Mouse (Mus musculus) embryonic facial prominence, embryonic 14.5 days (tissue): ENCODE results near the gene Inpp4a. TPM values are rescaled to one million over a fixed set of nuclear protein-coding genes. Genes with fewer than 3 reads are reported as not detected.

Experiments used
- ATAC-seq: fragments of 200-750 bp; cut with Nextera tagmentation; 2 replicates; pipeline ENCODE4 v1.8.0; 2017; ENCODE audit warnings: low read depth, moderate number of reproducible peaks, moderate TSS enrichment
- DNase-seq: peaks from one replicate; pipeline ENCODE4 v3.0.0-alpha.2; 2015; ENCODE audit warnings: low spot score
- H3K27ac ChIP-seq: fragments of 300-500 bp; sonication (generic); replicated peaks from 2 replicates; pipeline ENCODE4 v1.5.1; 2014; ENCODE audit warnings: low read depth, mild to moderate bottlenecking, low read length, moderate library complexity
- H3K27me3 ChIP-seq: fragments of 300-500 bp; sonication (generic); replicated peaks from 2 replicates; pipeline ENCODE4 v1.6.1; 2014; ENCODE audit warnings: low read length; ENCODE audit not compliant: control insufficient read depth, insufficient read depth
- H3K36me3 ChIP-seq: fragments of 300-500 bp; sonication (generic); 2 replicates; pipeline ENCODE4 v1.6.1; 2014; ENCODE audit warnings: low read length, mixed read lengths; ENCODE audit not compliant: control insufficient read depth, insufficient read depth
- H3K4me1 ChIP-seq: fragments of 300-500 bp; sonication (generic); 2 replicates; pipeline ENCODE4 v1.6.1; 2014; ENCODE audit warnings: antibody characterized with exemption, low read length; ENCODE audit not compliant: control insufficient read depth, insufficient read depth
- H3K4me2 ChIP-seq: fragments of 300-500 bp; sonication (generic); 2 replicates; pipeline ENCODE4 v1.6.1; 2014; ENCODE audit warnings: low read depth, mild to moderate bottlenecking, low read length, moderate library complexity, mixed read lengths
- H3K4me3 ChIP-seq: fragments of 300-500 bp; sonication (generic); 2 replicates; pipeline ENCODE4 v1.5.1; 2014; ENCODE audit warnings: low read depth, mild to moderate bottlenecking, low read length
- H3K9ac ChIP-seq: fragments of 300-500 bp; sonication (generic); 2 replicates; pipeline ENCODE4 v1.6.1; 2014; ENCODE audit warnings: low read depth, mild to moderate bottlenecking, low read length, moderate library complexity, mixed read lengths
- H3K9me3 ChIP-seq: fragments of 300-500 bp; sonication (generic); 2 replicates; pipeline ENCODE4 v1.6.1; 2016; ENCODE audit warnings: low read length; ENCODE audit not compliant: control insufficient read depth
- whole genome bisulfite sequencing: fragments of 180-500 bp; shearing (Covaris S2); extraction: QIAGEN DNeasy Blood & Tissue Kit; methylation state at CpG from one replicate; pipeline ENCODE4 v1.1.7; 2014; 5-methylcytosine and 5-hydroxymethylcytosine counted together
- polyA plus RNA-seq: library from polyadenylated mRNA; unstranded; fragments of >200 nt; fragmentation: Nextera tagmentation; extraction: Ambion mirVana; gene quantifications from 2 replicates; pipeline ENCODE4 v1.2.1, GENCODE M21; 2014

The Inpp4a gene
- polyA plus RNA-seq, 1 experiment from 2014 or later: 17.7 TPM

DNA sequence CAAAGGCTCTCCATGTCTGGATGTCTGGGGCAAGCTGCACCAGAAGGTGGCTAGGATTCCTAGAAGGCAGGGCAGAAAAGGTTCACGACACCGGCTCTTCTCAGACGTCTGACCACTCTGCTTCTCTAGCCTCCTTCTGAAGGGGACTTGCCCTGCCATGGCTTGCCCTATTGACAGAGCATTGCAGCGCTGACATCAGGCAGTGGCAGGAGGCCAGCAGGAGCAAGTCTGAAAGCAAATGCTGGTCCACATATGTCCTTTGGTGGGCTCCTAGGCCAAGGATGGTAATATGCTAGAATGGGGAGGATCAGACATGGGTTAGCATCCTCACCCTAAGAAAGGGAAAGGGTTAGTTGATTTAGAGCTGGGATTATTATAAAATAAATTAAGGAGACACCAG lies 30.2 kb downstream of the Inpp4a start:
- Histone ChIP-seq H3K4me3 (no peak overlapping the region), H3K9me3 (0 out of 2 replicates have a peak, but pooled peaks cover 4% of the 10 kb centered on the region), H3K4me1 (0 out of 2 replicates have a peak, but pooled peaks cover 3% of the 10 kb centered on the region), H3K27me3 (no peaks in the 10 kb centered on the region), H3K9ac (no peak overlapping the region), H3K36me3 (no peaks in the 10 kb centered on the region), H3K27ac (no peak overlapping the region), H3K4me2 (no peak overlapping the region)
- DNase-seq (no peak), ATAC-seq (no peak)
- 86% methylated on average over 4 of the region's 4 CpGs for WGBS

DNA sequence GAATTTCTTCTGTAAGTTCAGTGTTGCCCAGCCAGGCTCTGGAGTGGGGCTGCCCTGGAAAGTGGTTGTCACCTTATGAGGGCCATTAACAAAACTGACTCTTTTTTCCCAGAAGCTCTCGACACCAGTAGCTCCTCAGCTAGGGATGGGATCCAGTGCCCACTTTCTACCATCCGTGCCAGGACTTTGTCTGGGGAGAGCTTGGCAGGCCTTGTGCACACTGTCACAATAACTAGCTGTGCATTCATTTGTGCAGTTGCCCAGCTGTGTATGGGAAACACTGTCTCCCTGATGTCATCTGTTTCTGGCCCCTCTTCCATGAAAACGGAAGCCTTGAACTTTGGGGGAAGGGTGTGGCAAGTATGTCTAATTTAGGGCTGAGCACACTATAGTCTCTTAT lies 33.1 kb downstream of the Inpp4a start:
- WGBS: 70% methylated on average over 3 of the region's 3 CpGs

DNA sequence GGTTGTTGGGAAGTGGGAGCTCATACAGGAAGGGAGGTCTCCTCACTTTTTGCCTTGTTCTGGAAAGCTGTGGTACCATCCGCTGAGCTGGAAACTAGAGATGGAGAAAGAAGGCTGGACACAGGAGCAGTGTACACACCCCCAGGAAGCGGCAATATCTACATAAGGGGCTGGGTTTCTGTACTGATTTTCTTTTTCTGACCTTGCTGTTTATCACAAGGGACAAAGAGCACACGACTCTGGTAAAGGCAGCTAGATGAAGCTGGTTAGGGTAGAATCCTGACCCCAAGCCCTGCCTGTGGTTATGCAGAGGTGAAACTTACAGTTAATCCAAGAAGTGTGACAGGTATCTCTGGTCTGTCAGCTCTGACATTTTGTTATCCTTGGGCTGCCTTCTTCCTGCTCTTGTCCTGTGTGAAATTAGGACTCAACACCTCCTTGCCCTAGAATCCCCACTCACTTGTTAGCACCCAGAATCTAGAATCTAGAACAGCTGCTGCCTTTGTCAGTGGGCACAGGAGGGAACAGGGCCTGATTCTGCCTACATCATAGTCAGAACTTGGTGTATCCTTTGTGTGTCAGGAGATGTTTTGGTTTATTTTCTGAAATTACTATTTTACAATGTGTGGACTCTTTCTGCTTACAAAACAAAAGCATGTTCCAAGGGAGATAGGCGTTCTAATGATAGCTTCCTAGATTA lies 34.2 kb downstream of the Inpp4a start:
- Histone ChIP-seq H3K4me1 (no peaks in the 10 kb centered on the region), H3K4me2 (no peak overlapping the region), H3K9ac (no peak overlapping the region), H3K27me3 (no peaks in the 10 kb centered on the region), H3K9me3 (0 out of 2 replicates have a peak, but pooled peaks cover 3% of the 10 kb centered on the region), H3K36me3 (no peaks in the 10 kb centered on the region), H3K27ac (no peak overlapping the region), H3K4me3 (no peak overlapping the region)
- WGBS: 89% methylated on average over 4 of the region's 4 CpGs
- DNase-seq (no peak), ATAC-seq (no peak)

More for the DNA sequence above, 33.1 kb downstream of the Inpp4a start:
- Histone ChIP-seq H3K9me3 (0 out of 2 replicates have a peak, but pooled peaks cover 4% of the 10 kb centered on the region), H3K4me3 (no peak overlapping the region), H3K9ac (no peak overlapping the region), H3K4me1 (no peaks in the 10 kb centered on the region), H3K27me3 (no peaks in the 10 kb centered on the region), H3K27ac (no peak overlapping the region), H3K36me3 (no peaks in the 10 kb centered on the region), H3K4me2 (no peak overlapping the region)
- DNase-seq (no peak), ATAC-seq (no peak)

DNA sequence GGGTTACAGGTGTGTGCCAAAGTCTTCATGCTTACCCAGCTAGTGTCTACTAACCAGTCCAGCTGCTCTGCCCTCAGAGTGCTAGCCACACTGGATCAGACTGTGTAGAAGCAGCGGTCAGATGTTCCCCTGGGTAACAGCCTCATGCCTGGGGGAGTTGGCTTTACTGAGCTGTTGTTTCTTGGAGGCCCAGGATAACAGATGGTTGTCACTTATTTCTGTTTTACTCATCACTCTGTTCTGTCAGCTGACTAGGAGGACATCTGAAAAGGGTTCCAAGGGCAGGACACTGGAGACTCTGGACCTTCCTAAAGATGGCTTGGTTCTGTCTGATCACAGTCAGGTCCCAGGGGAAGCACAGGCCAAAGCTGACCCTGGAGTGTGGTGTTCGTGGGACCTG lies 36.4 kb downstream of the Inpp4a start:
- Histone ChIP-seq H3K4me1 (no peaks in the 10 kb centered on the region), H3K9ac (no peak overlapping the region), H3K9me3 (no peaks in the 10 kb centered on the region), H3K36me3 (no peaks in the 10 kb centered on the region), H3K27ac (no peak overlapping the region), H3K4me2 (no peak overlapping the region), H3K27me3 (no peaks in the 10 kb centered on the region), H3K4me3 (no peak overlapping the region)
- ATAC-seq (no peak), DNase-seq (no peak)
- 64% methylated on average over 2 of the region's 2 CpGs for WGBS

DNA sequence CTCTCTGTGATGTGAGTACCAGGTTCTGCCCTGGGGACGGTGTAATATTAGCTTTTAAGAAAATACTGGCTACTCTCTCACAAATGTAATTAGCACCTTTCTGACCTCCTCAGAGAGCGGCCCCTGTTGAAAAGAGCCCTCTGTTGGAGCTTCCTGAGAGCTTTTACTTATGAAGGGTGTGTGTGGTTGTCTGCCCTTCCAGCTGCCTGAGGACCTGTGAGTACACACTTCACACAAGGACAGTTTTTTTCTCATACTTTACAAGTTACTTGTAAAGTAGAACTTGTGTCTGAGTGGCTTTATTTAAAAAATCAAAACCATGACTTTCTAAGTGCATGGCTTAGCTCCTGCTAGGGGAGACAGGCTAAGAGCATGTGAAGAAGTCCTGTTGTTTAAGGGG lies 37.1 kb downstream of the Inpp4a start:
- no peaks in the 10 kb centered on the region for H3K4me1 ChIP-seq
- no peak overlapping the region for H3K9ac ChIP-seq
- no peaks in the 10 kb centered on the region for H3K9me3 ChIP-seq
- DNase-seq (no peak), ATAC-seq (no peak)
- H3K27ac ChIP-seq: no peak overlapping the region
- H3K36me3 ChIP-seq: no peaks in the 10 kb centered on the region
- WGBS: 24% methylated on average over 2 of the region's 2 CpGs
- no peak overlapping the region for H3K4me3 ChIP-seq
- no peak overlapping the region for H3K4me2 ChIP-seq
- H3K27me3 ChIP-seq: no peaks in the 10 kb centered on the region

DNA sequence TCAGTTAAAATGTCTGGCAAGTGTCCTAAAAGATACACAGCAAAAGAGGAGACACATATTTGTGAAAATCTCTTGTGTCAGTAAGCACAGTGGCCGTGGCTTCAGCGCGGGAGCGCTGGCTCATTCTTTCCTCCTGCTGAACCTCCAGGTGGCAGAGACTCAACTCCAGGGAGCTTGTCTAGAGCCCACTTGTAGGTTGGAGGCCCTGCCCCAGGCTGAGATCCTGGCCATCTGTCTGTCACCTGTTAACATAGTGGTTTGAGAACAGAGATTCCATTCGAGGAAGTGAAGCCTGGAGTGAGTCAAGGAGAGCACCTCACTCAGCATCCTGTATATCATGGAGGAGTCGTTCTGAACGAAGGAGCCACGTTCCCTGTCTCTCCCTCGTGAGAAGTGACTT lies 37.6 kb downstream of the Inpp4a start:
- H3K27me3 ChIP-seq: no peaks in the 10 kb centered on the region
- 68% methylated on average over 9 of the region's 9 CpGs for WGBS
- H3K27ac ChIP-seq: no peak overlapping the region
- no peak for ATAC-seq
- no peak overlapping the region for H3K9ac ChIP-seq
- H3K4me1 ChIP-seq: no peaks in the 10 kb centered on the region
- DNase-seq: no peak
- no peaks in the 10 kb centered on the region for H3K9me3 ChIP-seq
- no peak overlapping the region for H3K4me2 ChIP-seq
- no peaks in the 10 kb centered on the region for H3K36me3 ChIP-seq
- no peak overlapping the region for H3K4me3 ChIP-seq

DNA sequence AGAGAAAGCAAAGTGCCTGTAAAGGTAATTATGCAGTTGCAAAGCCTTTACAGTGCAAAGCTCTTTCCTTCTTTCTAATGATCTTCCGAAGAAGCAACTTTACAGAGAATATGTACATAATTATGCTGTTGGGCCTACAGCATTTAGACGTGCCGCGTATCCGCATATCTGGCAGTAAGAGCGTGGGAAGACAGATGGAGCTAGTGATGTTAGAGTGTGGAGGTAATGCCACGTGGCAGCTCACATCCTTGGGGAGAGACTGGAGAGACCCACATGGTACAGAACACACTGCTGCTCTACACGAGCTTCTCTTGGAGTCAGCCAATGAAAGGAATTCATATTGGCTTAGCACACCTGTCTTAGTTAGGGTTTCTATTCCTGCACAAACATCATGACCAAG lies 39.5 kb downstream of the Inpp4a start:
- Histone ChIP-seq H3K9ac (no peak overlapping the region), H3K4me2 (no peak overlapping the region), H3K27ac (no peak overlapping the region), H3K4me3 (no peak overlapping the region), H3K9me3 (no peaks in the 10 kb centered on the region), H3K4me1 (no peaks in the 10 kb centered on the region), H3K27me3 (no peaks in the 10 kb centered on the region), H3K36me3 (no peaks in the 10 kb centered on the region)
- ATAC-seq (no peak), DNase-seq (no peak)
- 87% methylated on average over 8 of the region's 8 CpGs for WGBS

DNA sequence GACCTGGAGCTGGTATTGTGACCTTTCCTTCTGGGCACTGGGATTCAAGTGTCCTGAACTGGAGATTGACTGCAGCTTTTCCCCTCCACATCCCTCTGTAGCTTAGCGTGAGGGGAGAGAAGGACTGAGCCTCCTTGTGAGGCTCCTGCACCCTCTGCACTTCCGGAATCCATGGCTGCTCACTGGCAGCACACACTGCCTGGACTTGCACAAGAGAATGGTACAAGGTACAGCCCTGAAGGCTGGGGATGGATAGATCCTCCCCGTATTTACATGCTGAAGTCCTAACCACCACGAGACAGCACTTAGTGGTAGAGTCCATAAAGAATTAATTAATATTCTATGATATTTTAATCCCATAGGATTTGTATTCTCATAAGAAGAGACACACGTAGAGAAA lies 41.7 kb downstream of the Inpp4a start:
- Histone ChIP-seq H3K4me1 (no peaks in the 10 kb centered on the region), H3K4me3 (no peak overlapping the region), H3K4me2 (no peak overlapping the region), H3K27ac (no peak overlapping the region), H3K27me3 (no peaks in the 10 kb centered on the region), H3K9me3 (no peaks in the 10 kb centered on the region), H3K36me3 (no peaks in the 10 kb centered on the region), H3K9ac (no peak overlapping the region)
- 51% methylated on average over 5 of the region's 5 CpGs for WGBS
- ATAC-seq (no peak), DNase-seq (no peak)

DNA sequence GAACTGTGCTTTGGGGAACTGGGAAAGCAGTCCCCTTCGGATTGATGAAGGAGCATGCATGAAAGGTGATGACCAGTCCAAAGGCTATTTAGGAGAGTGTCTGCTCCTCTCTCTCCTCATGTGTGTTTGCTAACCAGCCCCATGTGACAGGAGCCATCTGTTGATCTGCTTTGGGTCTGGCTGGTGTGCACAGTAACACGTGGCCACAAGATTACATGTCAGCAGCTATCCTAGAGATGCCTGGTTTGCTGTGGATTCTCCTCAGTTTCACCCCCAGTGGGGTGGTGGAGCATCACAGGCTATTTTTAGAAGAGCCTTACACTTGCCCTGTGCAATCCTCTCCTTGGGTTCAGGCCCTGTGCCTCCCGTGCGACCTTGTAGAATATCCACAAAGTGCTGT lies 42.2 kb downstream of the Inpp4a start:
- DNase-seq (peak; percentile 45), ATAC-seq (peak; percentile 71; the same call in 1 of the 2 replicates)
- 61% methylated on average over 4 of the region's 4 CpGs for WGBS
- H3K27ac ChIP-seq: no peak overlapping the region
- no peaks in the 10 kb centered on the region for H3K4me1 ChIP-seq
- H3K9ac ChIP-seq: no peak overlapping the region
- H3K4me2 ChIP-seq: no peak overlapping the region
- H3K36me3 ChIP-seq: no peaks in the 10 kb centered on the region
- no peaks in the 10 kb centered on the region for H3K9me3 ChIP-seq
- H3K4me3 ChIP-seq: no peak overlapping the region
- H3K27me3 ChIP-seq: no peaks in the 10 kb centered on the region
